In genomic region chr17:33089220-33089949, GRCm38 (mm10) we compare ENCODE assay signal across 8 mouse cellular contexts. TPM values are rescaled to one million over a fixed set of nuclear protein-coding genes. Genes with fewer than 3 reads are reported as not detected.
A peak's percentile ranks its signal among the peaks of the same experiment; 100 is the strongest.
DNase-seq lines count a peak whose midpoint lies in the region; ATAC-seq and TF ChIP-seq lines count a peak whose summit lies in the region.

Gene Zfp563 (plus strand): TSS chr17:33089310.

- H3K9ac ChIP-seq in MEL (ENCODE audit: control insufficient read depth, low read depth, low read length, poor library complexity, severe bottlenecking), result peak within 1 kb of the TSS; percentile 78
- H3K9ac ChIP-seq in forebrain, postnatal 0 days, result peak within 1 kb of the TSS; percentile 73
- peak within 1 kb of the TSS; percentile 53 for H3K9ac ChIP-seq in lung, embryonic 15.5 days

- no peaks in the 10 kb centered on the region; a peak in 1 of 4 replicates for H3K4me1 ChIP-seq in MEL (ENCODE audit: control insufficient read depth in 1 of 2, insufficient read depth in 2 of 2, low read length in 2 of 2)
- H3K4me1 ChIP-seq in cerebellum, adult 2 months (ENCODE audit: control insufficient read depth, insufficient read depth, low read length), result peaks cover 3% of the 10 kb centered on the region
- peaks cover 12% of the 10 kb centered on the region for H3K4me1 ChIP-seq in forebrain, postnatal 0 days (ENCODE audit: insufficient read depth)
- H3K4me1 ChIP-seq in lung, embryonic 15.5 days, result peaks cover 20% of the 10 kb centered on the region

- peak; percentile 86 for DNase-seq in MEL (ENCODE audit: low read depth, low spot score)
- peak; percentile 95 to 97 for DNase-seq in cerebellum, adult 2 months
- DNase-seq in forebrain, postnatal 0 days, result peak; percentile 94
- peak; percentile 95 for DNase-seq in heart, postnatal 4 days
- peak; percentile 91 to 95 for DNase-seq in layer of hippocampus, adult 8-10 months (ENCODE audit: low spot score in 2 of 2)
- peak; percentile 85 for DNase-seq in ovary, adult 18-20 months (ENCODE audit: low spot score)
- DNase-seq in thymus, postnatal 0 days (ENCODE audit: low spot score), result peak; percentile 88

- H3K4me2 ChIP-seq in forebrain, postnatal 0 days (ENCODE audit: low read depth), result peak within 1 kb of the TSS; percentile 76
- peak within 1 kb of the TSS; percentile 69 for H3K4me2 ChIP-seq in lung, embryonic 15.5 days

- 4% methylated on average over 34 of the region's 34 CpGs for WGBS in cerebellum, adult 2 months
- 4% methylated on average over 34 of the region's 34 CpGs for WGBS in forebrain, postnatal 0 days
- 4% methylated on average over 34 of the region's 34 CpGs for WGBS in lung, embryonic 15.5 days

- peak within 1 kb of the TSS; percentile 75 for H3K27ac ChIP-seq in MEL (ENCODE audit: control insufficient read depth, low read depth, low read length)
- peak within 1 kb of the TSS; percentile 84 for H3K27ac ChIP-seq in cerebellum, adult 2 months (ENCODE audit: insufficient read depth, low read length)
- peak within 1 kb of the TSS; percentile 83 for H3K27ac ChIP-seq in forebrain, postnatal 0 days (ENCODE audit: low read depth, low read length)
- peak within 1 kb of the TSS; percentile 78 for H3K27ac ChIP-seq in lung, embryonic 15.5 days

- peak in 1 of 2 experiments; percentile 42; a peak in 1 of 4 replicates for TF ChIP-seq POLR2A in MEL (IDR thresholded peaks at IDR 0.05; ENCODE audit: control insufficient read depth in 1 of 2, insufficient read depth in 1 of 2, low read depth in 1 of 2, low read length in 2 of 2, poor library complexity in 1 of 2)
- no peak for TF ChIP-seq POLR2A in cerebellum, adult 2 months (IDR thresholded peaks at IDR 0.05; ENCODE audit: borderline replicate concordance, insufficient read depth, low read length)

- ATAC-seq in forebrain, postnatal 0 days, result peak; percentile 90
- ATAC-seq in lung, embryonic 15.5 days (ENCODE audit: borderline replicate concordance, extremely low read depth, low FRiP score, low TSS enrichment), result peak; percentile 84

- H3K9me3 ChIP-seq in MEL (replicated peaks; ENCODE audit: insufficient read depth, low read length), result no peaks in the 10 kb centered on the region
- no peaks in the 10 kb centered on the region for H3K9me3 ChIP-seq in forebrain, postnatal 0 days (ENCODE audit: low read length)
- H3K9me3 ChIP-seq in lung, embryonic 15.5 days, result no peaks in the 10 kb centered on the region

- no peaks in the 10 kb centered on the region; a peak in 1 of 4 replicates for H3K27me3 ChIP-seq in MEL (ENCODE audit: control insufficient read depth in 1 of 2, insufficient read depth in 2 of 2, low read length in 2 of 2)
- no peaks in the 10 kb centered on the region for H3K27me3 ChIP-seq in cerebellum, adult 2 months (ENCODE audit: control insufficient read depth, insufficient read depth, low read length)
- H3K27me3 ChIP-seq in forebrain, postnatal 0 days (ENCODE audit: insufficient read depth, low read length), result no peaks in the 10 kb centered on the region
- H3K27me3 ChIP-seq in lung, embryonic 15.5 days, result no peaks in the 10 kb centered on the region

- TF ChIP-seq EP300 in MEL (IDR thresholded peaks at IDR 0.05; ENCODE audit: low read depth in 1 of 2, low read length in 2 of 2), result no peak

- no peak for TF ChIP-seq RAD21 in MEL (IDR thresholded peaks at IDR 0.05; ENCODE audit: low read depth, low read length)

- peak within 1 kb of the TSS; percentile 76 to 82 for H3K4me3 ChIP-seq in MEL (ENCODE audit: control insufficient read depth in 1 of 2, insufficient read depth in 1 of 2, low read depth in 2 of 2, low read length in 2 of 2)
- H3K4me3 ChIP-seq in cerebellum, adult 2 months (replicated peaks; ENCODE audit: insufficient read depth, low read depth, low read length), result peak within 1 kb of the TSS; percentile 87
- peak within 1 kb of the TSS; percentile 67 for H3K4me3 ChIP-seq in forebrain, postnatal 0 days (ENCODE audit: low read depth, low read length)
- peak within 1 kb of the TSS; percentile 61 for H3K4me3 ChIP-seq in lung, embryonic 15.5 days

- no peaks in the 10 kb centered on the region; the same call in 1 of the 2 replicates for H3K79me2 ChIP-seq in MEL (ENCODE audit: control insufficient read depth, insufficient read depth, low read length, poor library complexity)

- peaks cover 0 to 2% of the 10 kb centered on the region in 2 experiments; a peak in 1 of 4 replicates for H3K36me3 ChIP-seq in MEL (ENCODE audit: control insufficient read depth in 1 of 2, insufficient read depth in 2 of 2, low read length in 2 of 2)
- H3K36me3 ChIP-seq in forebrain, postnatal 0 days (ENCODE audit: insufficient read depth), result no peaks in the 10 kb centered on the region
- H3K36me3 ChIP-seq in lung, embryonic 15.5 days, result no peaks in the 10 kb centered on the region

- no peak for TF ChIP-seq CTCF in MEL (IDR thresholded peaks at IDR 0.05 in 2 of 3, conservative IDR thresholded peaks at IDR 0.05 in 1 of 3; ENCODE audit: control insufficient read depth in 1 of 3, insufficient read depth in 1 of 3, low read depth in 2 of 3, low read length in 3 of 3, poor library complexity in 1 of 3, severe bottlenecking in 1 of 3)
- no peak for TF ChIP-seq CTCF in cerebellum, adult 2 months (IDR thresholded peaks at IDR 0.05; ENCODE audit: borderline replicate concordance, insufficient read depth, low read depth, low read length)
- peak; percentile 12; the same call in 1 of the 2 replicates for TF ChIP-seq CTCF in forebrain, postnatal 0 days (IDR thresholded peaks at IDR 0.05; ENCODE audit: low read depth)

TF ChIP-seq in MEL, 35 proteins besides CTCF, POLR2A, EP300 and RAD21:
- TF ChIP-seq HCFC1 (IDR thresholded peaks at IDR 0.05; ENCODE audit: low read depth, low read length) (peak; percentile 86), TCF12 (IDR thresholded peaks at IDR 0.05; ENCODE audit: low read depth, low read length) (no peak), MYC (IDR thresholded peaks at IDR 0.05; ENCODE audit: low read depth, low read length) (no peak), ZMIZ1 (IDR thresholded peaks at IDR 0.05; ENCODE audit: low read depth, low read length) (no peak), ZNF384 (IDR thresholded peaks at IDR 0.05; ENCODE audit: low read depth, low read length) (no peak), ZC3H11A (IDR thresholded peaks at IDR 0.05; ENCODE audit: low read depth, low read length) (no peak)

RNA-seq across cellular contexts. Expression of gene Zfp563, which starts in this region (rescaled TPM):
- total RNA-seq in MEL (2012; rRNA removed), result 1.6 and 1.7 TPM in 2 replicates
- under 1 TPM in 1 of 2 experiments, not detected in 1; 0.95 TPM for polyA plus RNA-seq in MEL (2012; ENCODE audit: insufficient read depth in 1 of 2, insufficient read length in 2 of 2, low read depth in 1 of 2, low replicate concordance in 2 of 2, missing spikeins in 1 of 2)
- 10.2 and 11.6 TPM in 2 replicates for polyA plus RNA-seq in cerebellum, adult 2 months (2012; rRNA removed)
- total RNA-seq in forebrain, postnatal 0 days (2014; rRNA removed), result 28.5 and 30.6 TPM in 2 replicates
- polyA plus RNA-seq in forebrain, postnatal 0 days (2015; fragmentation: Nextera tagmentation; extraction: Ambion mirVana), result 9.5 and 11.0 TPM in 2 replicates
- 1 to 10 TPM; 5.7 to 8.6 TPM for total RNA-seq in heart, postnatal 4 days (2021)
- total RNA-seq in layer of hippocampus, adult 8-10 months (2022), result 10 to 100 TPM; 15.7 to 24.7 (median 20.8) TPM
- polyA plus RNA-seq in lung, embryonic 15.5 days (2015; fragmentation: Nextera tagmentation; extraction: Ambion mirVana), result 8.5 and 8.7 TPM in 2 replicates
- 8.7 and 9.2 TPM in 2 replicates for polyA plus RNA-seq in thymus, postnatal 0 days (2015; fragmentation: Nextera tagmentation; extraction: Ambion mirVana)

Comparison
In these comparisons a context has a peak if more than half of its experiments do, and no peak if none do; other contexts are left out.
1. Peak in every context shown above with its lines: DNase-seq, ATAC-seq, H3K4me3 ChIP-seq and H3K27ac ChIP-seq.